Mouse (Mus musculus): ENCODE data around the gene Fcer1g.

Gene Fcer1g

DNA sequence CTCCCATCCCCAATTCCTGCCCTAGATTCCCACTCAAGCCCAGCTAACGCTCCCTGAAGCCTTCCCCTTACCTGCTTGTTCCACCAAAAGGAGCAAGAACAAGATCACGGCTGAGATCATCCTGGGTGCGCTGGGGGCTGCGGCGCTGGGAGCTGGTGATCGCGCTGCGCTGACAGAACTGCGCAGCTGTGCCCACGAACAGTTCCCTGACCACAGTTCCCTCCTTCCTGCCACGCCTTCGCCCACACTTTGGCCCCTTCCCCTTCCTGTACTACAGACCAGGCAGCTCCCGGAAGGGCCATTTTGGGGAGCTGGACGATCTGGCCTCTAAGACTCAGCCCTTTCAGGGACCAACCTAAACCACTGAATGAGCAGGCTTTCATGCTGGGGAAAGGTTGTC is at the start of gene Fcer1g:
Fcer1g (minus strand) TSS at position 240 of the 400 bp plus-strand sequence.
- DNase-seq (ENCODE audit: low read depth, low spot score), result no peak

DNA sequence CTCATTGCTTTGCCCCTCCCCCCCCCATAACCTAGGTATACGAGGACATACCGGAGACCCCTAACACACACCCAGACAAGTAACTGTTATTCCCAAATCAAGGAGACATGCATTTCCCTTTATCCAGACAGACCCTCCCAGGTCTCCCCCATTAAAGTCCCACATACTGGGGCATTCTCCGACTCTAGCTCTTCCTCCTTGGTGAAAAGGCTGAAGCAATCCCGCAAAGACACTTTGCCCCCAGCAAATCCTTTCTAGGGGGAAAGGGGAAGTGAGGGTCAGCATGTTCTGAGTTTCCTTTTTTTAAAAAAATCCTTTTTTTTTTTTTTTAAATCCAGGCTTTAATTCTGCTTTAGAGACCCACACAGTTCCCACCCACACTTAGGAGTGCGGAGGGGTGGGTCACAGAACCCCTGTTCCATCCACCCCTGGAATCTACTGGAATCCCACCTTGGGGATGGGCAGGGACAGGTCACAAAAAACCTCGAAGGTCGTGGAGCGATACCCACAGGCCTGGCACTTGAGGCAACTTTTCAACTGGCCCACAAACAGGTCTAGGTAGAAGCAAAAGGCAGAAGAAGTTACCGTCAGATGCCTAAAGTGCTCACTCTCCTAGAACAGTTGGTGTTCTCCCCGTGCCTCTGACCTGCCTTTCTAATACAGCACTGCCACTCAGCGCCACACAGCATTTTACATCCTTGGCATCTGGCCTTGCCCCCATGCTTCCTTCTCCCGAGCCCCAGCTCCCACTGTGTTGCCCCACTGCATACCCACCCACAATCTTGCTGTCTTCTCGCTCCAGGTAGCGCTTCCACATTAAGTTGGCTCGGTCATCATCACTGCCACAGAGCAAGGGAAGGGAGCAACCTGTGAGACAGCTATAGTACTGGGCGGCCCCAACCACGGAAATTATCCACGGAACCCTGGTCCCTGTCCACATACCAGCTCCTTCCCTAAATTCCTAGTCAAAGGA is 49.3 kb upstream of the Fcer1g start:
- no peak for DNase-seq (ENCODE audit: low read depth, low spot score)

DNA sequence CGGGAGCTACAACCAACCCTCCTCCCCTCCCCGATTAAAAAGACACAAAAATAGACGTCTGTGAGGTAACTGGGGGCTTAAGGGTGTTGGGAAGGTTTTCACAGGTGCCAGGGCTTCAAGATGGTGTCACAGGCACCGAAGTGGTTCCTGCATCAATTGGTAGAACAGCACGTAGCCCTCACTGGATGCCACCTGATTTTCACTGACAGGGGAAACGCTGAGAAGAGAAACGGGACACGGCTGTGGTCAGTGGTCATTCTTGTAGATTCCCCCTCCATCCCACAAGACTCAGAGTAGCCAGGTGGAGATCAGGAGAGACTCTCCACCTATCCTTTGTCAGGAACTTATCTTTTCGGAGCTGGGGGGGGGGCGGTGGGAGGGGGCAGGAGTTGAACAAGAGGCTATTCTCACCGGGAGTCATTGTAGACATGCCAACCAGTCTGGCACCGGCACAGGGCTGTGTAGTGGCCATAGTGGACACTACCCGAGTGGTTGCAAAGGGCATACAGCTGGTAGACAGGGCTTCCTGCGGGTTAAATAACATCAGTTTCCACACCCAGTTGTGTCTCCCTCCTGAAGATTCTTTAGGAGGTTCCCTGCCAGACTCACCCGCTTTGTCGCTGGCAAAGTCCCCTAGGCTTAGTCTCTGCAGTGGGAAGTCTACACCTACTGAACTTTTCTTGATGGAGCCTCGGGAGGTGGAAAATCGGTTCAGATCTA is 48.1 kb upstream of the Fcer1g start:
- no peak for DNase-seq (ENCODE audit: low read depth, low spot score)

DNA sequence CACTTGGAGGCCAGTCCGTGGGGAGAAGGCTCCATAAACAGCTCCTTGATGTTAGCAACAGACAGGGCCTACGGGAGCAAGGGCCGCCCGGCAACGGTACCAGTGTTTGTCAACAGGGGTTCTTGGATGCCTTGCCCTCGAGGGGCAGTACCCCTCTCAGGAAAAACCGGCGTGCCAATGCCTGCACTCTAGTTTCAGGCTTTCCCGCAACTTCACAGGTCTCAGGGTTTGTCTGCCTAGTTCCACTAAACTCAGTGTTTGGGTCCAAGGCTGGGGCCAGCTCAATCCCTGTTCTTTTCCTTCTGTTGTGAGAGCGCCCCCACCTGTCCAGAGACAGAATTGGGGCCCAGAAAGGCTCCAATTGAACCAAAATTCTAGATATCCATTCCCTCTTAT is 47.4 kb upstream of the Fcer1g start:
- peak; percentile 86 for DNase-seq (ENCODE audit: low read depth, low spot score)

DNA sequence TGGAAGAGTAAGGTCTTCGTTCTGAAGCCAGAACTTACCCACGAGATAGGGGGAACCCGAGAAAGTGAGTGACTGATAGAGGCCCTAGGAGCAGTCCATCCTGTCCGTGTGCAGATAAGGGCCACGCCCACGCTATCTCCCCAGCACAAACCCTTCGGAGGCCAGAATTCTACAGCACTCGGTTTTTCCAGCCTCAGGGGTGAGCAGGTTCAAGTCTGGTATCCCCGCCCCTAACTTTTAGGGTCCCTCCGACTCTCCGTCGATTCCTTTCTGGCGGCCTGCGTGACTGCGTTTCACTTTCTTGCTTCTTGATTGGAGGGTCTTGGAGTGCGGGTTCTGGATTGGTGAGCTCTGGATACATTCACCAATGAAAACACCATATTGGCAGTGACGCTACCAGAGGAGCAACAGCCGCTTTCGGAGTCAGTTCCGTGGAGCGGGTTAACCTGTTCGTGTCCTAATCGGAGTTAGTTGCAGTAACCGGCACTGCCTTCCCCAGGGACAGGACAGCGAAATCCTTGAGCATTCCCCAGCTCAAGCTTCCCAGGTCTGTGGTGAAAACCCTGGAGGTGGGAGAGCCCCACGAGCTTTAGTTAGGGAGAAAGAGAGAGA is 46.9 kb upstream of the Fcer1g start, which contains the start of gene Ppox:
Ppox (minus strand) TSS at position 271 of the 612 bp plus-strand sequence.
- DNase-seq (ENCODE audit: low read depth, low spot score), result peak; percentile 100

DNA sequence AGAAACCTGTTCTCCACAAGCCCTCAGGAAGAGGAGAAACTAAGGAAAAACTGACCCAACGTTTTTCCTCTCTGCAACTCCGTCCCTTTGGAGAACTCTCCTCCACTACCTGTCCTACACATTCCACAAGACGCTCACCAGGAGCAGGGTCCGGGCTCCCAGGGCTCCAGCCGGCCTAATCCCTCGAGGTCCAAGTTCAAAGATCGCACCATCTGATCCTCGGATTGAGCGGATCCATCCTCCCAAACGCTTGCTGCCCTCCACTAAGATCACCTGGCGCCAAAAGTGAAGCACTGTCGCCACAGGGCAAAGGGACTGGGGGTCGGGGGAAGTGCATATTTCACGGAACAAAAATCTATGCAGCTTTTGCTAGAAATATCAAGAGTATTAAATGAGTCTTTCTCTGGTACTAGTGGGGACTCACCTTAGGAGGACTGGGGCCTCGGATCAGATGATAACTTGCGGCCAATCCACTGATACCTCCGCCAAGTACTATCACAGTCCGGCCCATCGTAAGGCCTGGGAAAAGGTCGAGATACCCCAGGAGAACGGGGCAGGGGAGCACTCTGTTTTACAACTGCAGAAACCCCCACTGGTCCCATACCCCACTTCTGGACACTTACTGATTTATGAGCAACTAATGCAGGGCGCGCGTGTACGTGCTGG is 46.2 kb upstream of the Fcer1g start:
- DNase-seq (ENCODE audit: low read depth, low spot score), result no peak

DNA sequence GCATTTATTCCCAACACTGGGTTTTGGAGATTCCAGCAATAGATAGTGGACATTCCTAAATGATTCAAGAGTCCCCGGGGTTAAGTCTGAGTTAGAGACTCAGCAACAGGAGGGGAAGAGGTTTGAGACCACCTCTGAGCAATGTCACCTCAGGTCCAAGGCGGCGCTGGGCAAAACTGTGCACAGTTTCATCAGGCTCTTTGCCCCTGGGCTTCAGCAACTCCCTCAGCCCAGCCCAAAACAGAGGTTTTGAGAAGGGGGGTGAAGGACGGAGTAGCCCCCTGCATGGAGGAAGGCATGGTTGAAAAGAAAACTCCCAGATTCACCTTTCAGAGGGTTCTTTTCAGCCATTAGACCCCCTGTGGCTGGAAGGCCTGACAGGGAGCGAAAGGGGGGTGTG is 45.6 kb upstream of the Fcer1g start:
- no peak for DNase-seq (ENCODE audit: low read depth, low spot score)

DNA sequence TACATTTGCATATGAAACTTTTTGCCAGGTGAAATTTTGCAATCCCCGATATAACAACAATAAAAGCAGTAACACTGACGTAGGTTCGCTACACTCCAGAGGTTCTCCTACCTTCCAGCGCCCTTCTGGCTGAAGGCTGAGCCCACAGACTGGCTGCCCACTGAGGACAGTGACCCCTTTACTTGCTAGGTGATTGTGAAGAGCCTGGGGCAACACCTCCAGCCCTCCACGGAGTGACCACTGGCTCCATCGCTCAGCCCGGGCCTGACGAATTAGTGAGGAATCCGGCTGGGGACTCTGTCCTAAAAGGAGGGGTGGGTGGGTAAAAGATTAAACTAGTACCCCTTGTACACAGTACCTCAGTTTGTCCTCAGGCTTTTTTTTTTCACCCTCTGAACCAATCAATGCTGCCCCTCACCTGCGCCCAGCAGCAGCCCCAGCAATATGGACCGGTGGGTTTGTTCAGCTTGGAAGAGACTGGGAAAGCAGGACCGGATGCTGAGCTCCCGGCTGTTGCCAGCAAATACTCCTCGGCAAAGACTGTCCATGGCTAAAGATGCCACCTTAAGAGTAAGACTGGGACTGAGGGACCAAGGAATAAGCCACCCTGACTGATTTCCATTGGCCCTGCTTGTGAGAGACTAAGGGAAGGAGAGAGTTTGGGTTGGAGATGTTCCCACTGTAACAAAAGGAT is 45.0 kb upstream of the Fcer1g start:
- DNase-seq (ENCODE audit: low read depth, low spot score), result no peak

DNA sequence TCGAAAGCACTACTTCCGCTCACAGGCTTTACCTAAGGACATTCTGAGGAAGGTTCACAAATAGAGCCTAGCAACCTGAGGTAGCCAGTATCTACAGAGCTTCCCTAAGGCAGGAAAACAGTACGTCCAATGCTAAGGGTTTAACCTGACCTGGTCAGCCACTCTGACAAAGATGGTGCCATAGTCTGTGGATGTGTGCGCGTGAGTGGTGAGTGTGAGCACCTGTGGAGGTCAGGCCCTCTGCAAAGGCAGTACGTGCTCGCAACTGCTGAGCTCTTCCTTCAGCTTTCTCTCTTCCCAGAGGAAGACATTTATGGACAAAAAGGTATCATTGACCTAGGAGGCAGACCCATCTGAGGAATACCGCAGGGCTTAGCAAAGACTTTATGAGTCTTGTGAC is 44.3 kb upstream of the Fcer1g start:
- no peak for DNase-seq (ENCODE audit: low read depth, low spot score)

DNA sequence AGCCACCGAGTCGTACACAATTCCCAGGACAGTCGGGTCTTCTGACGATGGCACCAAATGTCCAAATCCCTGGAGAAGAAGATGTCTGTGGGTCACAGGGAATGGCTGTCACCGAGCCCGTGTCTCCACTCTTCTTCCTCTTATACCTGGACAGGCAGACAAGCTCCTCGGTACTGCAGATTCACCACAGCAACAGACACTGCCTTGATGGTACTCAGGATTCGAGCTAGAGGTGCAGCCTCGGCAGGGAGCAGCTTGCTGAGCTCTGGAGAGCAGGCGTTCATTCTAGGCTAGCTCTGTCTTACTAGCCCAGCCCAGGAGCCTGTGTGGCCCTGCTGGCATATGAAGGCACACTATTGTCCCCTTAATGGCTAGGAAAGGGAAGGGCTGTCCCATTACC is 43.6 kb upstream of the Fcer1g start:
- no peak for DNase-seq (ENCODE audit: low read depth, low spot score)

DNA sequence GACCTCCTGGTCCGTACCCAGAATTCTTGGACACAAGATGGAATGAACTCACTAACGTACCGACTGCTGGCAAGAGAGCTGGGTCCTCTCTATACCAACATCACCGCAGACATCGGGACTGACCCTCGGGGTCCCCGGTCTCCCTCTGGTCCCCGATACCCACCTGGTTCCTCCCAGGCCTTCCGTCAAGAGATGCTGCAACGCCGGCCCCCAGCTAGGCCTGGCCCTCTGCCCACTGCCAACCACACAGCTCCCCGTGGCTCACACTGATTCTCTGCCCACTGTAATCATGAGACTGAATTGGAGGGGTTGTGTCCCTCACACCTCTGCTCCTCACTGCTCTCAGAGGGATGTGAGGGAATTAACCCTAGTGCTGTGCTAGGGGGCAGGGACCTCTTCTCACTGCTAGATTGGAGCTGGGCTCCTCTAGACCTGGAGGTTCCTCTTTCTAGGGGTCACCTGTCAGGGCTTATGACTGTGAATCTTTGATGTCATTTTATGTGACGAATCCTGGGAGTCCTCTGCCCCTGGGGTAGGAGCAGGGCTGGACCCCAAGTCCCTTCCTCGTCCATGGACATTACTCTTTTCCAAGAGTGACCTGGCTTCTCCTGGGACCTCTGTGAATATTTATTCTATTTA is 42.1 kb upstream of the Fcer1g start:
- no peak for DNase-seq (ENCODE audit: low read depth, low spot score)

DNA sequence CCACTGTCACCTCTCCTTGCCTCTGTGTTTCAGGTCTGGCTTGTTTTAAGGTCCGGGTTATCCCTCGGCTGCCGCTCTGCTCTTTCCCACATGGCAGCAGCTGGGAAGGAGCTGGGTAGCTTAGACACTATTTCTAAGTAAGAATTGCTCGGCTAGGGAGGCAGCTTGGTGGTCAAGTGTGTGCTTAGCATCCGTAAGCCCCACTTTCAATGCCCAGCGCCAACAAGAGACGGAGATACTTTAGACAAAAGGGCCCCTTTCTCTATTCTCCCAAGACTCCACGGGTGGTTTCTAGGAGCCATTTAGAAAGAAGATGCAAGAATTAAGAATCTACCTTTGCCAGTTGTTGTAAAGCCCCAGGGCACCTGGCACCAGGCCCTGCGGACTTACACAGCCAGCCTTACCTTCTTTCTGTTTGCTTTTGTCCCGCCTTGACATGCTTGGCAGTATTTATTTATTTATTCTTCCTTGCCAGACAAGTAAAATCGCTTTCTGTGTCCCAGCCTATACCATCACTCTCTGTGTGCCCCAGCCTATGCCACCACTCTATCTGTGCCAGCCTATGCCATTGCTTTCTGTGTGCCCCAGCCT is 41.1 kb upstream of the Fcer1g start:
- DNase-seq (ENCODE audit: low read depth, low spot score), result no peak

DNA sequence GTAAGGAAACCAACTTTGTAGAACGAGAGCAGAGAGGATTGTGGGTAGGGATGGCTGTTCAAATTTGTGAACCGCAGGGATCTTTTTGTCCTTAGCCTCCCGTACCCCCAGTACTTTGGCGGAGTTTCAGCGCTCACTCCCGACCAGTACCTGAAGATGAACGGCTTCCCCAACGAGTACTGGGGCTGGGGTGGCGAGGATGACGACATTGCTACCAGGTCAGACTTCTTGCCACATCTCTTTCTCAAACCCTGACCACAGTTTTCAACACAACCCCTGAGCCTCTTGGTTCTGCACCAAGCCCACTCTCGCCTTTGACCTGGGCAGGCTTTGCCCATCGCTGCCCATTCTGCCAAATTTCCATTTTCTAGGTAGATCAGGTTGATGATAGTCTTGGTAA is 40.0 kb upstream of the Fcer1g start:
- no peak for DNase-seq (ENCODE audit: low read depth, low spot score)

DNA sequence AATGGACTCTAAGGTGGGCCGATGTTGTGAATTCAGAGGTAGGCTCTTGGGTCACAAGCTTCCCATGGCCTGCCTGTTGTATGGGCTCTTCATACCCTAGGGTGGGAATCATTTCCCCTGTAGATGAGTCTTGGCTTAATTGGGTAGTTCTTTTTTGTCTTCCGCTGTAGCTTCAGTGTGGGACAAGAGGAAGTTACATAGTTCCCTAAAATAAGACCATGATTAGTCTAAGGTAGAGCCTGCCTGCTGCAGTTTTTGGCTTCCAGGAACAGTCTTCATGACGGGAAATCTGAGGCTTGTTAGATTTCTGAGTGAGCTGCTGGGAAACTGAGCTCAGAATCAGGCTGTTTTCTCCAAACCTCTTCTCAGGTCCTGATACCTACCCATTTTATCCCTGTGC is 37.9 kb upstream of the Fcer1g start:
- DNase-seq (ENCODE audit: low read depth, low spot score), result no peak

DNA sequence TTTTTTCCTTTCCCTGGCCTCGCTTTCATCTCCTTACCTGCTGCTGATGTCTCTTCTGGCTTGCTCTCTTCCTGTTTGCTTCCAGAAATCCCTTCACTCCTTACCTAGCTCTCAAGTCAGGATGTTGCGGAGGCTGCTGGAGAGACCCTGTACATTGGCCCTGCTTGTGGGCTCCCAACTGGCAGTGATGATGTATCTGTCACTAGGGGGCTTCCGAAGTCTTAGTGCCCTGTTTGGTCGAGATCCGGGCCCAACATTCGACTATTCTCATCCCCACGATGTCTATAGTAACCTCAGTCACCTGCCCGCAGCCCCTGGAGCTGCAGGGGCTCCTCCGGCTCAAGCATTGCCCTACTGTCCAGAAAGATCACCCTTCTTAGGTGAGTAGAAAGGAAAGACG is 37.5 kb upstream of the Fcer1g start:
- DNase-seq (ENCODE audit: low read depth, low spot score), result no peak

DNA sequence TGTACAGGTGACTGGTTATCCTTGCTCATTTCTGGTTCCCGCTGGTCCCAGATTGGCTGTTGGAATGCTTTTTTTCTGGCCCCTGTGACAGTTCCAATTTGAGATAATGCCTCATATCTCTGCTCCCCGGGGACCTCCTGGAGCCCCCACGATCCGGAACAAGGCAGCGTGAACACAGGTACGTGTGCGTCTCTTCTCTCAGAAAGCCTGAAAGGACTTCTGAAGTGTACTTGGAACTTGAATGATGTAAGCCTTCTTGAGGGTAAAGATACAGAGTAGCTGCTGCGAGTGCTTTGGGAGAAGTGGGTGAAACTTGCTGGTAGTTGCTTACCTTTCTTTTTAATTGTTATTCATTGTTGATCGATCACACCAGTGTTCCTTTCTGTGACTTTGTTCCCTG is 37.0 kb upstream of the Fcer1g start:
- no peak for DNase-seq (ENCODE audit: low read depth, low spot score)

DNA sequence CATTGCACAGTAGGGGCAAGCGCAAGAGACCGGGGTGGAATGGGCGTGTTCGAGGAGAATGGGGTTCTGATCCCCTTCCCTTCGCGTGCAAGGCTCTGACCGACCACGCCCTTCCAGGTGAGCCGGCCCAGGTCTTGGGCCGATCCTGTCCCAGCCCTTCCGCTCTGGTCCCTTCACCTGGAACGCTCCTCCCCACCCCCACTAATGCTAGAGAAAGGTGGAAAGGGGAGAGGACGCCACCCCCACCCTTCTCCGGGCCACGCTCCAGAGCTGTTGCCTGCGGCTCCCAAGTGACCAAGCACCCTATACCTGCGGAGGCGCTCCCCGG is 36.4 kb upstream of the Fcer1g start:
- DNase-seq (ENCODE audit: low read depth, low spot score), result peak; percentile 76

DNA sequence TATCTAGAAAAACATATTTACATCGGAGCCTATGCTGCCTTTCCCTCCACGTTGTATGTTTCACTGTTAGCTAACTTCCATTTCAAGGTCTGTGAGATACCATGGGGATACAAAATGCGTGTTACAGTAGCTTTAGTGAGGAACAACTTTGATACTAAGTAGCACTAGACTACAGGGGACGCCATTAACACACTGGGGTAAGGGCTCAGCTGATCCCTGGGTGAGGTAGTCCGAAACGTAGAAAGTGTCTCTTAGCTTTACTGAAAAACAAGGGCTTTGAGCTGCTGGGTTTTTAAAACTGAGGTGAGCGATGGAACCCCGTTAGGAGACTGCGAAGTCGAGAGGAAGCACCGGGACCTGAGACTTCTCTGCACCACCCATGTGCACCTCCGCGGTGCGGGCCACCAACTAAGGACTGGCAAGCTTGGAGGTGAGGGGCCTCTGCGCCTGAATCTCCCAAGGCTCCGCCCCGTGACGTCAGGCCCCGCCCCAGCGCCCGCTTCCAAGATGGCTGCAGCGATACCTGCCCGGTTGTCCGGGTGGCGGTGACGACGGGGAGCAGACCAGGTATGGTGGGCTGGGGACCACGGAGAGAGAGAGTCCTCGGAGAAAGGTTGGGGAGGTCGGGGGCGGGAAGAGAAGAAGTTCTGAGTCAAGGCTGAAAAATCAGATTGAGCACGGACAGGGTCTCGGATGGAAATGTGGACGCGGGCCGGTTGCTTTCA is 35.8 kb upstream of the Fcer1g start, which contains the start of gene B4galt3:
B4galt3 (plus strand) TSS at position 481 of the 725 bp plus-strand sequence.
- DNase-seq (ENCODE audit: low read depth, low spot score), result peak; percentile 93

DNA sequence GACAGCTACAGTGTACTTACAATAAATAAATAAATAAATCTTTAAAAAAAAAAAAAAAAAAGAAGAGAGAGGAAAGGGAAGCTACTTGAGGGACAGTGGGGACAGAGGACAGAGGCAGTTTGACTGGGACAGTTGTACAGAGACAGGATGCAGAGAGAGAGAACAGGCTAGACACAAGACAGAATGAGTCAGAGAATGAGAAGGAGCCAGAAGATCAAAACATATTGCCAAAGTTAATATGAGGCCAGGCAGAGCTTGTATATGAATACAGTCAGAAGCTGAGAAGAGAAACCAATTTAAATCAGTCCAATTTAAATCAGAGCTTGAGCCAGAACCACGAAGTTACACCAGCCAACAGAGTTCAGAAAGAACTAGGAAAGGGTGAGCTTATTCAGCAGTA is 34.2 kb upstream of the Fcer1g start:
- no peak for DNase-seq (ENCODE audit: low read depth, low spot score)

Data from R1 (cell line).